In the genomic region with DNA sequence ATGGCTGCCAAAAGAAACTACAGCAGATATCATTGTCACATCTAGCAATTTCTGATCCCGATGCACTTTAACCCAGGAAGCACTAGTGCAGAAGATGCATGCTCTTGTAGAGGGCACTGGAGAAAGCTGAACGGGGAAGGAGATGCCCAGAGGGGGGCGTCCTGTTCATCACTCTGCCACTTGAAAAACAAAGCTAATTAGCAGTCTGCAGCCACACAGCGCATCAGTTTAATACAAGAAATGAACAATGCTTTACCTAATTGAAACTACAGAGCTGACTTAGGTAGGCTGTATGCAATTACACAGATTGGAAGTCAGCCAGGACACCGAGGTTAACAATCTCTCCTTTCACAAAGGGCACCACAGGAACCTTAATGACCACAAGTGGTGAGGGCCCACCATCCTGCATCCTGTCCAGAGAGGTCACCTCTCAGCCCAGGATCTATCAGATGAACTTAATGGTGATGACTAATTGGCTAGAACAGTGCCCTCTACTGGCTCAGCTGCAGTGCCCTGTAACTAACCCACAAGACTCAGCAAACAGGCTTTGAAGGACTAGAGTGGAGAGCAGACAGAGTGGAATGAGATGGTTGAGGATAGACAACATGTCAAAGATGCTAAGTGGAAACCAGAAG, we compare ENCODE assay signal across 9 mouse cellular contexts.
DNase-seq lines count a peak whose midpoint lies in the region; ATAC-seq and TF ChIP-seq lines count a peak whose summit lies in the region.
"Had no signal": no experiment of that assay in that cellular context is flagged by ENCODE, and none has a peak within 500 bp of the region (broad histone marks: within the 10 kb centered on the region; RNA-seq: fewer than 3 reads in every experiment).

No protein-coding gene starts in this region.

- no peak for ATAC-seq in intestine, postnatal 0 days
- ATAC-seq in intestine, embryonic 15.5 days, result no peak
- ATAC-seq in hindbrain, embryonic 16.5 days, result no peak

- H3K4me2 ChIP-seq in intestine, postnatal 0 days (replicated peaks; ENCODE audit: low read depth), result no peak overlapping the region
- H3K4me2 ChIP-seq in intestine, embryonic 15.5 days (replicated peaks), result no peak overlapping the region
- H3K4me2 ChIP-seq in hindbrain, embryonic 16.5 days (ENCODE audit: low read length), result no peak overlapping the region
- H3K4me2 ChIP-seq: lung, embryonic 14.5 days had no signal

- H3K27ac ChIP-seq in intestine, postnatal 0 days (ENCODE audit: low read depth, low read length), result no peak overlapping the region
- H3K27ac ChIP-seq in intestine, embryonic 15.5 days, result no peak overlapping the region
- no peak overlapping the region for H3K27ac ChIP-seq in hindbrain, embryonic 16.5 days (ENCODE audit: low read depth, low read length)

- no peaks in the 10 kb centered on the region for H3K9me3 ChIP-seq in intestine, postnatal 0 days (ENCODE audit: control insufficient read depth)
- no peaks in the 10 kb centered on the region for H3K9me3 ChIP-seq in intestine, embryonic 15.5 days
- no peaks in the 10 kb centered on the region for H3K9me3 ChIP-seq in hindbrain, embryonic 16.5 days (ENCODE audit: control insufficient read depth, low read length)

- peak; percentile 20 for DNase-seq in 3T3-L1 (ENCODE audit: low read depth, low spot score)
- DNase-seq in CD4-positive, CD25-positive, alpha-beta regulatory T cell, adult 2 months (ENCODE audit: low read depth, low spot score), result peak; percentile 43
- peak; percentile 8 to 19 for DNase-seq in cerebellum, postnatal 25 days
- DNase-seq in ovary, adult 18-20 months (ENCODE audit: low spot score), result no peak
- DNase-seq: gastrocnemius, postnatal 10 days; lung, embryonic 14.5 days had no signal

- H3K36me3 ChIP-seq in intestine, postnatal 0 days (ENCODE audit: control insufficient read depth, insufficient read depth), result no peaks in the 10 kb centered on the region
- no peaks in the 10 kb centered on the region for H3K36me3 ChIP-seq in intestine, embryonic 15.5 days
- H3K36me3 ChIP-seq in hindbrain, embryonic 16.5 days (ENCODE audit: control insufficient read depth, insufficient read depth, low read length), result no peaks in the 10 kb centered on the region

- WGBS in intestine, postnatal 0 days, result 84% methylated on average over 5 of the region's 5 CpGs
- 80% methylated on average over 5 of the region's 5 CpGs for WGBS in intestine, embryonic 15.5 days
- 71% methylated on average over 5 of the region's 5 CpGs for WGBS in hindbrain, embryonic 16.5 days

- H3K9ac ChIP-seq in intestine, postnatal 0 days (ENCODE audit: low read depth, low read length), result no peak overlapping the region
- no peak overlapping the region for H3K9ac ChIP-seq in intestine, embryonic 15.5 days
- no peak overlapping the region for H3K9ac ChIP-seq in hindbrain, embryonic 16.5 days (ENCODE audit: low read depth, low read length)
- H3K9ac ChIP-seq: lung, embryonic 14.5 days had no signal

- H3K27me3 ChIP-seq in intestine, postnatal 0 days (replicated peaks; ENCODE audit: control insufficient read depth, insufficient read depth, low read length), result no peaks in the 10 kb centered on the region
- H3K27me3 ChIP-seq in intestine, embryonic 15.5 days (replicated peaks), result no peaks in the 10 kb centered on the region
- H3K27me3 ChIP-seq in hindbrain, embryonic 16.5 days (replicated peaks; ENCODE audit: control insufficient read depth, insufficient read depth, low read length), result no peaks in the 10 kb centered on the region

- no peaks in the 10 kb centered on the region for H3K4me1 ChIP-seq in intestine, postnatal 0 days (replicated peaks; ENCODE audit: control insufficient read depth, insufficient read depth, low read length)
- peaks cover 3% of the 10 kb centered on the region; the same call in 1 of the 2 replicates for H3K4me1 ChIP-seq in intestine, embryonic 15.5 days (replicated peaks)
- no peaks in the 10 kb centered on the region for H3K4me1 ChIP-seq in hindbrain, embryonic 16.5 days (ENCODE audit: control insufficient read depth, insufficient read depth, low read depth, low read length)

- no peak overlapping the region for H3K4me3 ChIP-seq in intestine, postnatal 0 days (ENCODE audit: low read depth, low read length)
- no peak overlapping the region for H3K4me3 ChIP-seq in intestine, embryonic 15.5 days (replicated peaks)
- H3K4me3 ChIP-seq in hindbrain, embryonic 16.5 days (ENCODE audit: low read length), result no peak overlapping the region

- peak; percentile 48 for TF ChIP-seq CTCF in intestine, postnatal 0 days (IDR thresholded peaks at IDR 0.05; ENCODE audit: low read depth)
